Mouse (Mus musculus) right cerebral cortex, adult 18-20 months (tissue): ENCODE data around the gene Marco.

Experiments
- DNase-seq: peaks from one replicate; pipeline ENCODE4 v3.0.0; 2022; ENCODE audit warnings: mixed read lengths

Marco gene

GRCm38 (mm10) chr1:120435591-120435990 is 69.2 kb downstream of the Marco start:
- DNase-seq: no peak

DNA sequence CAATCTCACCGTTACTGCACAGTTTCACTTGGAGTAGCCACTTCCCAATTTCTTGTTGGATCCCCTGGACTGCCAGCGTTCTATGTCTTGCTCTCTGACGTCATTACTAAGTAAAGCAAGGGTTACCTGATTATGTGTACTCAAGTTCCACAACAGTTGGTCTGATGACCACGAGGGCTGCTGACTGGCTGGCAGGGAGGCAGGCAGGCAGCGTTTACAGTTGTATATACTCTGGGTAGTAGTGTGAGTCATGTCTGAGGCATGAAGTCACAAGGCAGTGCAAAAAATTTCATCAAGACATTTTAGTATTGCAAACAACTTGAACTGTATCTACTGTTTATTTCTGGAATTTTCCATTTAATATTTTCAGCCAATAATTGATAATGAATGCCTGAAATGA is 74.7 kb downstream of the Marco start:
- DNase-seq: no peak

DNA sequence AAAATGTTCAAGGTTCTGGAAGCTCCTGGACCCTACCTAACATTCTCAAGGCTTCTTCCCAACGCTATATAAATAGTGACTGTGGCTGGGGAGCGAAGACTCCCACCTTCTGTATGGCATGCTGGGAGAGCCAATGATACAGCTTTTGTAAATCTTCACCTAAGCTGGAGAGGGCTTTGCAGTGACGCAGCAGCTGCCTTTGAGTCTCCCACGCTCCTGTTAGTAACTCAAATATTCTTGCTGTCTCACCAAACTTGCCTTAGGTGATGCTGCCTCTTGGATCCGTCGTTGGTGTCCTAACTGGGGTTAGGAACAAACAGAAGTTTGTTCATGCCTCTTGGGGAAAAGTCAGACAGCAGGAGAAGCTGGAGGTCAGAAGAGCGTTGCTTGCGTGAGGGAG is 79.2 kb downstream of the Marco start:
- peak; percentile 20 for DNase-seq
